Mouse (Mus musculus) hindbrain, embryonic 10.5 days (tissue): ENCODE results near the gene Dnajc22. TPM values are rescaled to one million over a fixed set of nuclear protein-coding genes. Genes with fewer than 3 reads are reported as not detected.

ENCODE experiments used
- DNase-seq: peaks from one replicate; pipeline ENCODE4 v3.0.0-alpha.2; 2017; ENCODE audit warnings: low spot score
- H3K27ac ChIP-seq: fragments of 300-500 bp; sonication (generic); 2 replicates; pipeline ENCODE4 v1.5.1; 2016; ENCODE audit warnings: mild to moderate bottlenecking, moderate library complexity
- H3K27me3 ChIP-seq: fragments of 300-500 bp; sonication (generic); 2 replicates; pipeline ENCODE4 v1.6.1; 2016; ENCODE audit warnings: mild to moderate bottlenecking; ENCODE audit not compliant: poor library complexity, insufficient read depth, severe bottlenecking
- H3K36me3 ChIP-seq: fragments of 300-500 bp; sonication (generic); 2 replicates; pipeline ENCODE4 v1.6.1; 2016; ENCODE audit warnings: mild to moderate bottlenecking, moderate library complexity
- H3K4me1 ChIP-seq: fragments of 300-500 bp; sonication (generic); replicated peaks from 2 replicates; pipeline ENCODE4 v1.6.1; 2016; ENCODE audit warnings: mild to moderate bottlenecking
- H3K4me3 ChIP-seq: fragments of 300-500 bp; sonication (generic); 2 replicates; pipeline ENCODE4 v1.5.1; 2016; ENCODE audit warnings: mild to moderate bottlenecking, moderate library complexity
- H3K9me3 ChIP-seq: fragments of 300-500 bp; sonication (generic); 2 replicates; pipeline ENCODE4 v1.6.1; 2016; ENCODE audit warnings: mild to moderate bottlenecking, moderate library complexity
- WGBS: fragments of 180-500 bp; shearing (Covaris S2); methylation state at CpG from one replicate; pipeline ENCODE4 v1.1.7; 2016; 5-methylcytosine and 5-hydroxymethylcytosine counted together
- polyA plus RNA-seq: library from polyadenylated mRNA; unstranded; fragments of >200 nt; fragmentation: Nextera tagmentation; extraction: Ambion mirVana; gene quantifications from 2 replicates; pipeline ENCODE4 v1.2.1, GENCODE M21; 2016

Gene Dnajc22
- polyA plus RNA-seq, 1 experiment from 2014 or later: 2.2 TPM

- no peak overlapping the region for H3K27ac ChIP-seq
- H3K4me3 ChIP-seq: no peak overlapping the region
- peaks cover 14% of the 10 kb centered on the region for H3K4me1 ChIP-seq
- no peaks in the 10 kb centered on the region for H3K36me3 ChIP-seq
- no peak for DNase-seq
- no peaks in the 10 kb centered on the region for H3K27me3 ChIP-seq
- 71% methylated on average over 4 of the region's 4 CpGs for WGBS
- no peaks in the 10 kb centered on the region for H3K9me3 ChIP-seq
Observed at GRCm38 (mm10) chr15:99111809-99112208, 18.8 kb downstream of the Dnajc22 start.

GRCm38 (mm10) chr15:99112843-99113395, 19.9 kb downstream of the Dnajc22 start:
- no peaks in the 10 kb centered on the region for H3K27me3 ChIP-seq
- H3K4me3 ChIP-seq: peak overlapping the region; percentile 20; the same call in 1 of the 2 replicates
- 64% methylated on average over 11 of the region's 11 CpGs for WGBS

GRCm38 (mm10) chr15:99113396-99113975, 20.5 kb downstream of the Dnajc22 start:
- H3K4me3 ChIP-seq: peak overlapping the region; percentile 20; the same call in 1 of the 2 replicates
- peaks cover 14% of the 10 kb centered on the region for H3K4me1 ChIP-seq
- no peak for DNase-seq
- H3K36me3 ChIP-seq: no peaks in the 10 kb centered on the region
- no peaks in the 10 kb centered on the region for H3K9me3 ChIP-seq
- H3K27ac ChIP-seq: no peak overlapping the region
- 8% methylated on average over 9 of the region's 9 CpGs for WGBS
- H3K27me3 ChIP-seq: no peaks in the 10 kb centered on the region

More at GRCm38 (mm10) chr15:99112843-99113395, 19.9 kb downstream of the Dnajc22 start:
- H3K4me1 ChIP-seq: peaks cover 14% of the 10 kb centered on the region
- H3K36me3 ChIP-seq: no peaks in the 10 kb centered on the region
- no peaks in the 10 kb centered on the region for H3K9me3 ChIP-seq
- DNase-seq: no peak
- H3K27ac ChIP-seq: no peak overlapping the region

- DNase-seq: no peak
- Histone ChIP-seq H3K9me3 (no peaks in the 10 kb centered on the region), H3K36me3 (no peaks in the 10 kb centered on the region), H3K27me3 (no peaks in the 10 kb centered on the region), H3K27ac (peak overlapping the region; percentile 64; the same call in 1 of the 2 replicates), H3K4me1 (peaks cover 14% of the 10 kb centered on the region), H3K4me3 (no peak overlapping the region)
- 39% methylated on average over 14 of the region's 14 CpGs for WGBS
Observed at GRCm38 (mm10) chr15:99114312-99115064, 21.5 kb downstream of the Dnajc22 start.

GRCm38 (mm10) chr15:99115065-99115423, 22.1 kb downstream of the Dnajc22 start:
- no peaks in the 10 kb centered on the region for H3K9me3 ChIP-seq
- H3K36me3 ChIP-seq: no peaks in the 10 kb centered on the region
- peaks cover 16% of the 10 kb centered on the region for H3K4me1 ChIP-seq
- H3K4me3 ChIP-seq: no peak overlapping the region
- WGBS: 89% methylated on average over 7 of the region's 7 CpGs
- no peak overlapping the region for H3K27ac ChIP-seq
- no peaks in the 10 kb centered on the region for H3K27me3 ChIP-seq
- no peak for DNase-seq

- Histone ChIP-seq H3K27me3 (0 out of 2 replicates have a peak, but pooled peaks cover 5% of the 10 kb centered on the region), H3K4me1 (peaks cover 27% of the 10 kb centered on the region), H3K4me3 (no peak overlapping the region), H3K36me3 (no peaks in the 10 kb centered on the region), H3K9me3 (no peaks in the 10 kb centered on the region), H3K27ac (no peak overlapping the region)
- 73% methylated on average over 11 of the region's 11 CpGs for WGBS
- no peak for DNase-seq
Observed at GRCm38 (mm10) chr15:99116539-99116938, 23.6 kb downstream of the Dnajc22 start.

- DNase-seq: no peak
- 13% methylated on average over 11 of the region's 11 CpGs for WGBS
- Histone ChIP-seq H3K27ac (peak overlapping the region; percentile 74), H3K9me3 (no peaks in the 10 kb centered on the region), H3K27me3 (0 out of 2 replicates have a peak, but pooled peaks cover 5% of the 10 kb centered on the region), H3K36me3 (no peaks in the 10 kb centered on the region), H3K4me3 (peak overlapping the region; percentile 20; the same call in 1 of the 2 replicates), H3K4me1 (peaks cover 16% of the 10 kb centered on the region)
Observed at GRCm38 (mm10) chr15:99120814-99121213, 27.8 kb downstream of the Dnajc22 start.

GRCm38 (mm10) chr15:99122642-99123041, 29.7 kb downstream of the Dnajc22 start:
- no peak overlapping the region for H3K27ac ChIP-seq
- no peak for DNase-seq
- no peaks in the 10 kb centered on the region for H3K9me3 ChIP-seq
- H3K27me3 ChIP-seq: 0 out of 2 replicates have a peak, but pooled peaks cover 5% of the 10 kb centered on the region
- peaks cover 24% of the 10 kb centered on the region for H3K4me1 ChIP-seq
- H3K36me3 ChIP-seq: no peaks in the 10 kb centered on the region
- H3K4me3 ChIP-seq: no peak overlapping the region
- WGBS: 92% methylated on average over 2 of the region's 2 CpGs

- Histone ChIP-seq H3K4me1 (peaks cover 38% of the 10 kb centered on the region), H3K27ac (peak within 1 kb of the TSS; percentile 99), H3K4me3 (peak within 1 kb of the TSS; percentile 86), H3K9me3 (no peaks in the 10 kb centered on the region), H3K27me3 (0 out of 2 replicates have a peak, but pooled peaks cover 3% of the 10 kb centered on the region), H3K36me3 (peaks cover 12% of the 10 kb centered on the region; the same call in 1 of the 2 replicates)
- WGBS: 2% methylated on average over 12 of the region's 12 CpGs
- no peak for DNase-seq
Observed at GRCm38 (mm10) chr15:99125711-99126080, 32.7 kb downstream of the Dnajc22 start, which contains the start of gene Spats2. Gene Spats2, plus strand, starts transcription at chr15:99125916.

GRCm38 (mm10) chr15:99126081-99126815, 33.3 kb downstream of the Dnajc22 start:
- DNase-seq: peak; percentile 96
- Histone ChIP-seq H3K27me3 (no peaks in the 10 kb centered on the region), H3K9me3 (no peaks in the 10 kb centered on the region), H3K36me3 (peaks cover 12% of the 10 kb centered on the region; the same call in 1 of the 2 replicates), H3K4me3 (peak overlapping the region; percentile 86), H3K27ac (peak overlapping the region; percentile 99), H3K4me1 (peaks cover 38% of the 10 kb centered on the region)
- WGBS: under 1% methylated on average over 115 of the region's 115 CpGs

GRCm38 (mm10) chr15:99126816-99127365, 33.9 kb downstream of the Dnajc22 start:
- H3K9me3 ChIP-seq: no peaks in the 10 kb centered on the region
- H3K4me1 ChIP-seq: peaks cover 38% of the 10 kb centered on the region
- H3K27me3 ChIP-seq: no peaks in the 10 kb centered on the region
- no peak for DNase-seq
- H3K4me3 ChIP-seq: peak overlapping the region; percentile 86
- under 1% methylated on average over 35 of the region's 35 CpGs for WGBS
- peaks cover 18% of the 10 kb centered on the region; the same call in 1 of the 2 replicates for H3K36me3 ChIP-seq
- H3K27ac ChIP-seq: peak overlapping the region; percentile 99

GRCm38 (mm10) chr15:99127851-99128522, 35.0 kb downstream of the Dnajc22 start:
- peaks cover 27% of the 10 kb centered on the region; the same call in 1 of the 2 replicates for H3K36me3 ChIP-seq
- H3K4me3 ChIP-seq: peak overlapping the region; percentile 86
- no peaks in the 10 kb centered on the region for H3K27me3 ChIP-seq
- peaks cover 38% of the 10 kb centered on the region for H3K4me1 ChIP-seq
- no peaks in the 10 kb centered on the region for H3K9me3 ChIP-seq
- no peak for DNase-seq
- H3K27ac ChIP-seq: peak overlapping the region; percentile 99; the same call in 1 of the 2 replicates
- WGBS: 69% methylated on average over 6 of the region's 6 CpGs
